Mouse (Mus musculus): ENCODE data around the gene St6gal1. TPM values are rescaled to one million over a fixed set of nuclear protein-coding genes. Genes with fewer than 3 reads are reported as not detected.

St6gal1 gene
- polyA plus RNA-seq, 1 experiment: 4.2 TPM

DNA sequence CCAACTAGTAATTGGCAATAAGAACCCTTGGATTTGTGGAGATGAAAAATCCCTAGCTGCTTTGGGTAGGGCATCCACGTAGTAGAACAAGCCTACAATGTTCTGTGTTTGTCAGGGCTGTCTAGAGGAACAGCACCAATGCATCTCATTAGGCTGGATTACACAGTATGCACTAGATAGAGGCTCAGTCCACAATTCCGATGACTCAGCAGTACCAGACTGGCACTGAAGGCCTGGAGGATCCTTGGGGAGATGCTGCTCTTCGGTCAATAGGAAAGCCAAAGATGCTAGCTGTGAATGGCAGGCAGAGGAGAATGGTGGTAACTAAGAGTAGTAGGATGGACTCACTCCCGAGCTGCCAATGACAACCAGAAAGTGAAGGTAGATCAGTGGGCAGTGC lies 149.5 kb downstream of the St6gal1 start:
- Histone ChIP-seq H3K4me3 (ENCODE audit: control insufficient read depth, low read depth, low read length) (no peak overlapping the region), H3K27me3 (ENCODE audit: control insufficient read depth, insufficient read depth, low read length) (no peaks in the 10 kb centered on the region), H3K36me3 (ENCODE audit: control insufficient read depth, insufficient read depth, low read length) (no peaks in the 10 kb centered on the region), H3K4me1 (ENCODE audit: control insufficient read depth, insufficient read depth, low read length) (no peaks in the 10 kb centered on the region), H3K27ac (ENCODE audit: control insufficient read depth, insufficient read depth, low read depth, low read length) (no peak overlapping the region)
- no peak for TF ChIP-seq POLR2A (IDR thresholded peaks at IDR 0.05; ENCODE audit: control insufficient read depth, low read depth, low read length)
- TF ChIP-seq CTCF (IDR thresholded peaks at IDR 0.05; ENCODE audit: control insufficient read depth, insufficient read depth, insufficient replicate concordance, low read depth, low read length): no peak

DNA sequence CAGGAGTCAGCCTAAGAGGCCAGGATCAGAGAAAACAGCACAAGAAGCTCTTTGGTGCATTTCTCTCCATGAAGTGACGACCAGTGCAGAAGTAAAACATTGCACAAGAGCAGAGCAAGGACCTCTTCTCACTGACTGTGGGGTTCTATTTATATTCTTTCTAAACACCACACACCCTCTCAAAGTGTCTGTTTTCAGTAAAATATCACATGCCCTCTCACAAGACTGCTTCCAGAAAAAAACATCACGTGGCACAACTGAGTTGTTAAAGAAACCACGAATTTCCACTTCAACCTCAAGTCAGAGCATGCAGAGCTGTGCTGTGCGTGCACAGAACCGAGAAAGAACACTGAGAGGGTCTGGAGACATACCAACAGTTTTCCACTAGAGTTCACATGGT lies 150.4 kb downstream of the St6gal1 start:
- TF ChIP-seq POLR2A (IDR thresholded peaks at IDR 0.05; ENCODE audit: control insufficient read depth, low read depth, low read length) (no peak), CTCF (IDR thresholded peaks at IDR 0.05; ENCODE audit: control insufficient read depth, insufficient read depth, insufficient replicate concordance, low read depth, low read length) (no peak)
- H3K4me3 ChIP-seq (ENCODE audit: control insufficient read depth, low read depth, low read length): no peak overlapping the region
- H3K4me1 ChIP-seq (ENCODE audit: control insufficient read depth, insufficient read depth, low read length): no peaks in the 10 kb centered on the region
- H3K36me3 ChIP-seq (ENCODE audit: control insufficient read depth, insufficient read depth, low read length): no peaks in the 10 kb centered on the region
- H3K27me3 ChIP-seq (ENCODE audit: control insufficient read depth, insufficient read depth, low read length): no peaks in the 10 kb centered on the region
- H3K27ac ChIP-seq (ENCODE audit: control insufficient read depth, insufficient read depth, low read depth, low read length): no peak overlapping the region

DNA sequence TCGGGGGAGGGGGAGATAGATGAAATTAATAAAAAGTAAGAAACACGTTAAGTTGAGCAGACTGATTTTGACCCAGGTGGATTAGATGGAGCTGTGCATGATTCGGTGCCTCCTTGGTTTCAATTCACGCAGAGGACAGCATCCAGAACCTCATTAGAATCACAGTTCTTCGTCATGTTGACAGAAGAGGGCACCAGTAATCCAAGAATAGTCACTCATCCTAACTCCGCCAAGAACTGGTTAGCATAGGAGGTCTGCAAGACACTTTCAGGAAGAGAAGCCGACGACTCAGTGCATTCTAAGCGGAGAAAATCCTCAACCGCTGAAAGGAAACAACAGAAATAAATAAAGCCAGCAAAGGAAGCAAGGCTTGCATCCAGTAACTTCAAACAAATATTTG lies 151.6 kb downstream of the St6gal1 start:
- TF ChIP-seq CTCF (IDR thresholded peaks at IDR 0.05; ENCODE audit: control insufficient read depth, insufficient read depth, insufficient replicate concordance, low read depth, low read length): no peak
- no peak for TF ChIP-seq POLR2A (IDR thresholded peaks at IDR 0.05; ENCODE audit: control insufficient read depth, low read depth, low read length)
- Histone ChIP-seq H3K27me3 (ENCODE audit: control insufficient read depth, insufficient read depth, low read length) (no peaks in the 10 kb centered on the region), H3K27ac (ENCODE audit: control insufficient read depth, insufficient read depth, low read depth, low read length) (no peak overlapping the region), H3K4me1 (ENCODE audit: control insufficient read depth, insufficient read depth, low read length) (no peaks in the 10 kb centered on the region), H3K36me3 (ENCODE audit: control insufficient read depth, insufficient read depth, low read length) (no peaks in the 10 kb centered on the region), H3K4me3 (ENCODE audit: control insufficient read depth, low read depth, low read length) (no peak overlapping the region)

DNA sequence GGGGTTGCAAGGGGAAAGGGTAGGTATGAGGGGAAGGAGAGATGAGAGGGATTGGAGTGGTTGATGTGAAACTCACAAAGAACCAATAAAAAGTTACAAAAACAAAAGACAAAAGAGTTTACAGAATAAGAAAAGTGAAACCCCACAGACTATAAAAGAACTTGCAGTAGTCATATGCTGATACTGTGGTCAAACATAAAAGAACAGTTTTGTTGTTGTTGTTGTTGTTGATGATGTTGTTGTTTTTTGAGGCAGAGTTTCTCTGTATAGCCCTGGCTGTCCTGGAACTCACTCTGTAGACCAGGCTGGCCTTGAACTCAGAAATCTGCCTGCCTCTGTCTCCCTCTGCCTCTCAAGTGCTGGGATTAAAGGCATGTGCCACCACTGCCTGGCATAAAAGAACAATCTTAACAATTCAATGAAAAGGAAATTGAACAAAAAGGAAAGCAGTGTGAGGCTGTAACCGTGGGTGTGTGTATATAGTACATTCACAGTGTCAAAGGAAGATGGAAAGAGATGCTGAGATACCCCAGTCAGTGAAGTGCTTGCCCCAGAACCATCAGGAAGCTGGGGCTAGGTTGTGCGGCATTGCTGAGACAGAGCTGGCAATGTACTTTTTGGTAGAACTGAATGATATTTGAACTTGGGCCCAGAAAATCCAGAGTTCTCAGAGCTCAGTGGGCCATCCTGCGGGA lies 155.1 kb downstream of the St6gal1 start:
- TF ChIP-seq POLR2A (IDR thresholded peaks at IDR 0.05; ENCODE audit: control insufficient read depth, low read depth, low read length) (no peak), CTCF (IDR thresholded peaks at IDR 0.05; ENCODE audit: control insufficient read depth, insufficient read depth, insufficient replicate concordance, low read depth, low read length) (no peak)
- H3K4me3 ChIP-seq (ENCODE audit: control insufficient read depth, low read depth, low read length): no peak overlapping the region

DNA sequence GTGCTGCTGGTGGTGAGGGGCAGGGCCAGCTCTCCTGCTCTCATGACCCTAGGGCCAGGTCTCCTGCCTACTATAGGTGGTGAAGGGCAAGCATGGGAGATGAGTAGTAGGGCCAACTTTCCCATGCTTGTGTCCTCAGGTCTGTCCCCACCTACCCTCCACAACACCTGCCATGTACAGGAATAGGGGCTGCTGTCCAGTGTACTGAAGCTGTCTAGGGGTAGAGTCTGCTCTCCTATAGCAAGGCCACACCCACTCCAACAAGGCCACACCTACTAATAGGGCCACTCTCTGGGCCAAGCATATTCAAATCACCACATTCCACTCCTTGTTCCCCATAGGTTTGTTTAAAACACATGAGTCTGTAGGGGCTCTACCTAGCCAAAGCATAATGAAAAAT lies 159.8 kb downstream of the St6gal1 start:
- H3K4me1 ChIP-seq (ENCODE audit: control insufficient read depth, insufficient read depth, low read length): no peaks in the 10 kb centered on the region
- peak overlapping the region; percentile 48 for H3K4me3 ChIP-seq (ENCODE audit: control insufficient read depth, low read depth, low read length)
- H3K27me3 ChIP-seq (ENCODE audit: control insufficient read depth, insufficient read depth, low read length): no peaks in the 10 kb centered on the region
- no peak overlapping the region for H3K27ac ChIP-seq (ENCODE audit: control insufficient read depth, insufficient read depth, low read depth, low read length)
- TF ChIP-seq CTCF (IDR thresholded peaks at IDR 0.05; ENCODE audit: control insufficient read depth, insufficient read depth, insufficient replicate concordance, low read depth, low read length): no peak
- no peak for TF ChIP-seq POLR2A (IDR thresholded peaks at IDR 0.05; ENCODE audit: control insufficient read depth, low read depth, low read length)
- H3K36me3 ChIP-seq (ENCODE audit: control insufficient read depth, insufficient read depth, low read length): no peaks in the 10 kb centered on the region

More for the DNA sequence above, 155.1 kb downstream of the St6gal1 start:
- no peaks in the 10 kb centered on the region for H3K36me3 ChIP-seq (ENCODE audit: control insufficient read depth, insufficient read depth, low read length)
- no peak overlapping the region for H3K27ac ChIP-seq (ENCODE audit: control insufficient read depth, insufficient read depth, low read depth, low read length)
- no peaks in the 10 kb centered on the region for H3K4me1 ChIP-seq (ENCODE audit: control insufficient read depth, insufficient read depth, low read length)
- H3K27me3 ChIP-seq (ENCODE audit: control insufficient read depth, insufficient read depth, low read length): no peaks in the 10 kb centered on the region

DNA sequence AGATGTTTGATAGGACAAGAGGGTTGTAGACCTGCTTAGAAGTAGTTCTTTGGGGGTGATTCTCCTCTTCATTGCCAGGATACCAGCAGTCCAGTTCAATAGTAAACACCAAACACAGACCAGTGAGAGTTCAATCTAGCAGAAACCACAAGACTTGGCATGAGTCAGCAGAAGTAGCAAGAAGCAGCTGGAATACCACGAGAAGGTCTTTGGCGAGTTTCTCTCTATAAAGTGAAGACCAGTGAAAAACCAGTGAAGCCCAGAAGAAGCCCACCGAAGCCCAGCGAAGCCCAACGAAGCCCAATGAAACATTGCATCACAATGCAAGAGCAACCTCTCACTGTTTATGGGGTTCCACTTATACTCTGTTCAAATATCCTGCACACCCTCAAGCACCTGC lies 173.4 kb downstream of the St6gal1 start:
- TF ChIP-seq CTCF (IDR thresholded peaks at IDR 0.05; ENCODE audit: control insufficient read depth, insufficient read depth, insufficient replicate concordance, low read depth, low read length): no peak
- no peak for TF ChIP-seq POLR2A (IDR thresholded peaks at IDR 0.05; ENCODE audit: control insufficient read depth, low read depth, low read length)
- H3K4me3 ChIP-seq (ENCODE audit: control insufficient read depth, low read depth, low read length): no peak overlapping the region
- no peaks in the 10 kb centered on the region for H3K36me3 ChIP-seq (ENCODE audit: control insufficient read depth, insufficient read depth, low read length)
- H3K27ac ChIP-seq (ENCODE audit: control insufficient read depth, insufficient read depth, low read depth, low read length): no peak overlapping the region
- H3K27me3 ChIP-seq (ENCODE audit: control insufficient read depth, insufficient read depth, low read length): no peaks in the 10 kb centered on the region
- no peaks in the 10 kb centered on the region for H3K4me1 ChIP-seq (ENCODE audit: control insufficient read depth, insufficient read depth, low read length)

DNA sequence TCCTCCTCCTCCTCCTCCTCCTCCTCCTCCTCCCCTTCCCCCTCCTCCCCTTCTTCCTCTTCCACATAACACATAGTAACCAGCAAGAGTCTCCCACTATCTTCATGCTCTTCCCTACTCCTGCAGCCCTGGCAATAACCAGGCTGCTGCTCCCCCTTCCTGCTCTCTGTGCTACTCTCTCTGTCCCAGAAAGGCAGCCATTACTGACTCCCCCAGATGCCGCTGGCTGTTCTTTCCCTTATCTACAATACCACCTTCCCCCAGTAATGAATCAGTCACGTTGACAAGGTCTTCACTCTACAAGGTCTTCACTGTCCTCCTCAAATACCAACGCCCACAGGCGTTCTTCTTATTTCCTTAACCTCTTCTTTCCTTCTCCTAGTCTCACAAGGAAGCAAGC lies 176.9 kb downstream of the St6gal1 start:
- Histone ChIP-seq H3K36me3 (ENCODE audit: control insufficient read depth, insufficient read depth, low read length) (no peaks in the 10 kb centered on the region), H3K27me3 (ENCODE audit: control insufficient read depth, insufficient read depth, low read length) (no peaks in the 10 kb centered on the region), H3K4me3 (ENCODE audit: control insufficient read depth, low read depth, low read length) (no peak overlapping the region), H3K4me1 (ENCODE audit: control insufficient read depth, insufficient read depth, low read length) (no peaks in the 10 kb centered on the region), H3K27ac (ENCODE audit: control insufficient read depth, insufficient read depth, low read depth, low read length) (no peak overlapping the region; the same call in 1 of the 2 replicates)
- TF ChIP-seq CTCF (IDR thresholded peaks at IDR 0.05; ENCODE audit: control insufficient read depth, insufficient read depth, insufficient replicate concordance, low read depth, low read length) (no peak), POLR2A (IDR thresholded peaks at IDR 0.05; ENCODE audit: control insufficient read depth, low read depth, low read length) (no peak)
